Mouse (Mus musculus) heart, embryonic 16.5 days (tissue): ENCODE data around the gene Gm45713. TPM values are rescaled to one million over a fixed set of nuclear protein-coding genes. Genes with fewer than 3 reads are reported as not detected.

Source experiments
- ATAC-seq: fragments of 200-750 bp; cut with Nextera tagmentation; replicated peaks from 2 replicates; pipeline ENCODE4 v1.8.0; 2017; ENCODE audit warnings: moderate number of reproducible peaks; ENCODE audit not compliant: insufficient read depth, low FRiP score; ENCODE audit errors: extremely low read depth
- H3K27ac ChIP-seq: fragments of 300-500 bp; sonication (generic); 2 replicates; pipeline ENCODE4 v1.5.1; 2014; ENCODE audit warnings: mild to moderate bottlenecking, low read length, control low read depth, moderate library complexity
- H3K27me3 ChIP-seq: fragments of 300-500 bp; sonication (generic); 2 replicates; pipeline ENCODE4 v1.6.1; 2014; ENCODE audit warnings: low read length, mixed read lengths; ENCODE audit not compliant: control insufficient read depth, insufficient read depth
- H3K36me3 ChIP-seq: fragments of 300-500 bp; sonication (generic); 2 replicates; pipeline ENCODE4 v1.6.1; 2014; ENCODE audit not compliant: control insufficient read depth, insufficient read depth
- H3K4me1 ChIP-seq: fragments of 300-500 bp; sonication (generic); 2 replicates; pipeline ENCODE4 v1.6.1; 2014; ENCODE audit warnings: low read length, mixed read lengths; ENCODE audit not compliant: control insufficient read depth, insufficient read depth
- H3K4me2 ChIP-seq: fragments of 300-500 bp; sonication (generic); 2 replicates; pipeline ENCODE4 v1.6.1; 2014; ENCODE audit warnings: low read depth, mild to moderate bottlenecking, control low read depth, low read length
- H3K4me3 ChIP-seq: fragments of 300-500 bp; sonication (generic); 2 replicates; pipeline ENCODE4 v1.5.1; 2014; ENCODE audit warnings: mild to moderate bottlenecking, control low read depth, low read length
- H3K9ac ChIP-seq: fragments of 300-500 bp; sonication (generic); 2 replicates; pipeline ENCODE4 v1.6.1; 2014; ENCODE audit warnings: low read length, control low read depth
- H3K9me3 ChIP-seq: fragments of 300-500 bp; sonication (generic); replicated peaks from 2 replicates; pipeline ENCODE4 v1.6.1; 2016; ENCODE audit warnings: low read length; ENCODE audit not compliant: control insufficient read depth
- WGBS: fragments of 180-500 bp; shearing (Covaris S2); extraction: QIAGEN DNeasy Blood & Tissue Kit; methylation state at CpG from one replicate; pipeline ENCODE4 v1.1.7; 2014; 5-methylcytosine and 5-hydroxymethylcytosine counted together
- polyA plus RNA-seq: library from polyadenylated mRNA; unstranded; fragments of >200 nt; fragmentation: Nextera tagmentation; extraction: Ambion mirVana; gene quantifications from 2 replicates; pipeline ENCODE4 v1.2.1, GENCODE M21; 2015

Gm45713 gene
- polyA plus RNA-seq, 1 experiment from 2014 or later = 0.34 TPM

- no peaks in the 10 kb centered on the region for H3K36me3 ChIP-seq
- ATAC-seq = no peak
- no peak overlapping the region for H3K4me2 ChIP-seq
- no peaks in the 10 kb centered on the region for H3K9me3 ChIP-seq
- 64% methylated on average over 8 of the region's 8 CpGs for WGBS
- no peak overlapping the region for H3K4me3 ChIP-seq
- H3K27me3 ChIP-seq = no peaks in the 10 kb centered on the region
- H3K27ac ChIP-seq = no peak overlapping the region
- H3K9ac ChIP-seq = no peak overlapping the region
- peaks cover 10% of the 10 kb centered on the region; the same call in 1 of the 2 replicates for H3K4me1 ChIP-seq
Measured at GRCm38 (mm10) chr7:45139904-45140723, 4.1 kb upstream of the Gm45713 start.

- no peak for ATAC-seq
- no peak overlapping the region for H3K27ac ChIP-seq
Measured at GRCm38 (mm10) chr7:45138403-45138802, 2.4 kb upstream of the Gm45713 start.

GRCm38 (mm10) chr7:45137171-45138006, 1.4 kb upstream of the Gm45713 start:
- Histone ChIP-seq H3K36me3 (no peaks in the 10 kb centered on the region), H3K9me3 (no peaks in the 10 kb centered on the region), H3K4me3 (no peak overlapping the region), H3K27me3 (no peaks in the 10 kb centered on the region), H3K4me2 (no peak overlapping the region), H3K9ac (no peak overlapping the region), H3K4me1 (peaks cover 14% of the 10 kb centered on the region; the same call in 1 of the 2 replicates), H3K27ac (no peak overlapping the region)
- WGBS = 61% methylated on average over 12 of the region's 12 CpGs
- no peak for ATAC-seq

More at GRCm38 (mm10) chr7:45138403-45138802, 2.4 kb upstream of the Gm45713 start:
- Histone ChIP-seq H3K9me3 (no peaks in the 10 kb centered on the region), H3K36me3 (no peaks in the 10 kb centered on the region), H3K27me3 (no peaks in the 10 kb centered on the region), H3K4me1 (peaks cover 14% of the 10 kb centered on the region; the same call in 1 of the 2 replicates), H3K4me2 (no peak overlapping the region), H3K9ac (no peak overlapping the region), H3K4me3 (no peak overlapping the region)
- 82% methylated on average over 1 of the region's 1 CpGs for WGBS

GRCm38 (mm10) chr7:45135370-45135769, 661 bp downstream of the Gm45713 start:
- Histone ChIP-seq H3K27ac (no peak overlapping the region), H3K27me3 (no peaks in the 10 kb centered on the region), H3K4me1 (peaks cover 14% of the 10 kb centered on the region; the same call in 1 of the 2 replicates), H3K4me2 (peak overlapping the region; percentile 79), H3K36me3 (no peaks in the 10 kb centered on the region), H3K9ac (no peak overlapping the region; the same call in none of the 2 replicates), H3K9me3 (no peaks in the 10 kb centered on the region), H3K4me3 (peak overlapping the region; percentile 66; the same call in 1 of the 2 replicates)
- 59% methylated on average over 3 of the region's 3 CpGs for WGBS
- no peak for ATAC-seq

GRCm38 (mm10) chr7:45134544-45135026, 1.4 kb downstream of the Gm45713 start:
- Histone ChIP-seq H3K27me3 (no peaks in the 10 kb centered on the region), H3K4me2 (no peak overlapping the region), H3K9me3 (no peaks in the 10 kb centered on the region), H3K27ac (no peak overlapping the region), H3K9ac (no peak overlapping the region), H3K36me3 (no peaks in the 10 kb centered on the region), H3K4me3 (no peak overlapping the region), H3K4me1 (peaks cover 15% of the 10 kb centered on the region)
- ATAC-seq = no peak
- 14% methylated on average over 12 of the region's 12 CpGs for WGBS

- Histone ChIP-seq H3K9me3 (no peaks in the 10 kb centered on the region), H3K27me3 (no peaks in the 10 kb centered on the region), H3K4me3 (no peak overlapping the region), H3K4me2 (no peak overlapping the region), H3K4me1 (peaks cover 18% of the 10 kb centered on the region), H3K36me3 (no peaks in the 10 kb centered on the region), H3K27ac (no peak overlapping the region), H3K9ac (no peak overlapping the region)
- 81% methylated on average over 8 of the region's 8 CpGs for WGBS
- ATAC-seq = no peak
Measured at GRCm38 (mm10) chr7:45133446-45134159, 2.4 kb downstream of the Gm45713 start.

GRCm38 (mm10) chr7:45131850-45132249, 4.2 kb downstream of the Gm45713 start:
- Histone ChIP-seq H3K4me2 (no peak overlapping the region), H3K27me3 (no peaks in the 10 kb centered on the region), H3K36me3 (peaks cover 3% of the 10 kb centered on the region), H3K27ac (no peak overlapping the region), H3K9me3 (no peaks in the 10 kb centered on the region), H3K4me3 (no peak overlapping the region), H3K9ac (no peak overlapping the region), H3K4me1 (peaks cover 20% of the 10 kb centered on the region)
- WGBS = 58% methylated on average over 11 of the region's 11 CpGs
- no peak for ATAC-seq

GRCm38 (mm10) chr7:45129776-45130512, 6.1 kb downstream of the Gm45713 start:
- 60% methylated on average over 15 of the region's 15 CpGs for WGBS

More at GRCm38 (mm10) chr7:45129776-45130512, 6.1 kb downstream of the Gm45713 start:
- Histone ChIP-seq H3K9ac (peak overlapping the region; percentile 81), H3K9me3 (no peaks in the 10 kb centered on the region), H3K27ac (peak overlapping the region; percentile 86), H3K4me1 (peaks cover 26% of the 10 kb centered on the region), H3K36me3 (peaks cover 22% of the 10 kb centered on the region), H3K4me2 (peak overlapping the region; percentile 69), H3K4me3 (peak overlapping the region; percentile 53), H3K27me3 (no peaks in the 10 kb centered on the region)
- ATAC-seq = no peak
